Mouse (Mus musculus) cerebral cortex, adult 2 months (tissue): Measurements from ENCODE around the gene Btbd11.

Experiments used
- WGBS: fragments of 180-500 bp; shearing (Covaris S2); methylation state at CpG from one replicate; pipeline ENCODE4 v1.1.7; 2018; 5-methylcytosine and 5-hydroxymethylcytosine counted together

The Btbd11 gene

DNA sequence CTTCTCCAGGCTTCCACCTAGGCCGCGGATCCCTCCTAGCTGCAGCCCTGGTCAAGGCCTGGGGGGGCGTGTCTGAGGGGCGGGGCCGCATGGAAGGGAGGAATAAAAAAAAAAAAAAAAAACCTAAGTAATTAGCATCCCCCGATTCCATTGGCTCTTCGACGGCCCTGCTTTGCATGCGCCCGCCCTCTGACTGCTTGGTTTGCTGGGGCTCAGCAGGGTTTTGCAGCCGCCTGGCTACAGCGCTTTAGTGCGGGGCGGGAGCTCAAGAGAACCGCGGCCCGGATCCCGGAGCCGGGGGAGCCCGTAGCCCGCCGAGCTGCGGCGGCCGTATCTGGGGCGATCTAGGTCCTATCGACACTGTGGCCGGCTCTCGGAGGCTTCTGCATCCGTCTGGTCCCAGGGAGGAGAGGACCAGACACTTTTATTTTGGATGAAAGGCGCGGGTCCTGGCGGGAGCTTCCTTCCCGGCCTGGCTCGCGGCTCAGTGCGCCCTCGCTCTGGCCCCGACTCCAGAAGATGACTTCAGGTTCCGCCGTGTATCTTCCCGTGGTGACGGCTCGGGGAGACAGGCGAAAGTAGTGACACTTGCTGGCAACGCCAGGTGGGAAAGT, at the start of gene Btbd11:
Gene Btbd11 (plus strand): TSS at position 210 of the 614 bp plus-strand sequence.
- WGBS: under 1% methylated on average over 46 of the region's 46 CpGs

DNA sequence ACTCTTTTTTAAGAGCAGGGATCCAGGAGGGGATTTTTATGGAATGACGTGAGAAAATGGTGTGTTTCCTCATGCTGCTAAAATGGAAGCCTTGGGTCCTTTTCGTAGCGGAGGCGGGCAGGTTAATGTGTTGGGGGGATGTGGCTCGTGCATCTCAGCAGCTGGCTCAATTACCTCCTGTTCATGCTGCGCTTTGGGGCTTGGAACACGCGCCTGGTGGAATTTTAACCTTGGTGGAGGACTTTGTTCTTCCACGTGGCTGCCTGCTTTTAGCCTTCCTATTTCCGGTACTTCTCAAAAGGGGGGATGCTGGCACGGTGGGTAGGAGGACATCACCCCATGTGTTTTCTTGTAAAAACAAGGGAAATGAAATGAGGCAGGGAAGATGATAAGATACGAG, 47.9 kb upstream of the Btbd11 start:
- 65% methylated on average over 12 of the region's 12 CpGs for WGBS

DNA sequence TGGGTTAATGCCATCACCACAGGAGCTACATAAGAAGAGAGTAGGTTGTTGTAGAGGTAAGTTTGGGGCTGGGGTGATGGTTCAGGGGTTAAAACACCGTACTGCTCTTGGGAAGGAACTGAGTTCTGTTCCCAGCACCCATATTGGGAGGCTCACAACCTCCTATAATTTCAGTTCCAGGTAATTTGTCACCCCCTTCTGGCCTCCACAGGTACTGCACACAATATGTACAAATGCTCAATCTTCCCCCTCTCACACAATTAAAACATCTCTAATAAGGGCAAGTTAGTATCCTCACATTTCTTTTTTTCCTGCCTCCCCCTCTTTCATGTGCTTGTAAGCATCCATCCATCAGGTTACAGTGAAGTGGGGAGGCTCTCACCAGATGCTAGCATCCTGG, 44.7 kb upstream of the Btbd11 start:
- 93% methylated on average over 1 of the region's 1 CpGs for WGBS

GRCm38 (mm10) chr10:85347171-85347570, 39.4 kb upstream of the Btbd11 start:
- WGBS: 86% methylated on average over 9 of the region's 9 CpGs

GRCm38 (mm10) chr10:85352505-85352904, 34.1 kb upstream of the Btbd11 start:
- 81% methylated on average over 2 of the region's 2 CpGs for WGBS

GRCm38 (mm10) chr10:85354270-85354669, 32.3 kb upstream of the Btbd11 start:
- WGBS: 77% methylated on average over 1 of the region's 1 CpGs

DNA sequence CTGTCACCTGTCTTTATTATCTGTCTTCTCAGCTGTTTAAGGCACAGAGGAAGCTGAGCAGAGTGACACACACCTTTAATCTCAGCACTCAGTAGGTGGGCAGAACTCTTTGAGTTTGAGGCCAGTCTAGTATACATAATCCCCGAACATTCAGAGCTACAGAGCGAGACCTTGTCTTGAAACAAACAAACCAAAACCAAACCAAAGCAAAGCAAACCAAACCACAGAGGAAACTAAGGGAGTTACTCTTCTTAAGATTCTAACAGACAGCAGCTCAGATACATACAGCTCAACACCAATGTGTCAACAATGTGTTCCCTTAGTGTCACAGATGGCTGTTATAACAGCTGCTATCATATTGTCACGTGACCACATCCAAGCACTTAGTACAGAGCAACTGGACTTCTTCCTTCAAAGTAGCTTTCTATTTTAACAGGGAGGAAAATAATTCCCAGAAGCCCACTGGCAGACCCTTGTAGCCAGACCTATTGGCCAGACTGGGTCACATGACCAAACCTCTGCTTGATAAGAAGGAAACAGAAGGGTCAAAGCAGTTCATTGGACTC, 27.0 kb upstream of the Btbd11 start:
- 91% methylated on average over 3 of the region's 3 CpGs for WGBS

- 52% methylated on average over 9 of the region's 9 CpGs for WGBS
Measured at GRCm38 (mm10) chr10:85362766-85363442, 23.7 kb upstream of the Btbd11 start.

DNA sequence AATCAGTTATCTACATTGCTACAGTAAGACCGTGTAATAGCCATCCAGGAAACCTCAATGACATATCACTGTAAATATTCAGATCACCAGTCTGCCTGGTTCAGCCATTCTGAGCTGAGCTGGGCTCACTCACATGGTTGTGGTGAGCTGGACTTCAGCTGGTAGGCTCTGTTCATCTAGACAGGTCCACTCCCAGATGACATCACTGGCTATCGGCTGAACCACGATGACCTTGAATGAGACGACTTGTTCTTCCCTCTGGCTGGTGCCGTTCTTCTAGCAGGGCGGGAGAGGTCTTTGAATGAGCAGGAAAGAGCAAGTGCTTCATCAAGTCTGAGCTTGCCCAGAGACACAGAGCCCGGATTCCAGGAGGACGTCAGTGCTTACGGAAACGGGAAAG, 19.7 kb upstream of the Btbd11 start:
- WGBS: 84% methylated on average over 10 of the region's 10 CpGs

DNA sequence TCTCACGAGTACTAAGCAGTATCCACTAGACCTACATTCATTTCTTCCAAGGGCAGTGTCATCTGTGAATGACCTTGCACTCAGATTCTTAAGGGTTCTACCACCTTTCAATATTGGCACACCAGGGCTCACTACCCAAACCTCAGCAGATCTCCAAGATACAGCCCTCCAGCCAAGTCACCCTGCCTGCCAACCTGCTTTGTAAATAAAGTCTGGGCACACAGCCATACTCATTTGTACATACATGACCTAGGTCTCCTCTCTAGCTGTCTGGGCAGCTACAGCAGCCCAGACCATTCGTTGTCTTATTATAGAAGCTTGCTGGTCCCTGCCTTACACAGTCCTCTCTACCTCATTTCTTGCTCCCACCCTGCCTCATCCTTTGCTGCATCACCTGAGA, 15.3 kb upstream of the Btbd11 start:
- 65% methylated on average over 2 of the region's 2 CpGs for WGBS

DNA sequence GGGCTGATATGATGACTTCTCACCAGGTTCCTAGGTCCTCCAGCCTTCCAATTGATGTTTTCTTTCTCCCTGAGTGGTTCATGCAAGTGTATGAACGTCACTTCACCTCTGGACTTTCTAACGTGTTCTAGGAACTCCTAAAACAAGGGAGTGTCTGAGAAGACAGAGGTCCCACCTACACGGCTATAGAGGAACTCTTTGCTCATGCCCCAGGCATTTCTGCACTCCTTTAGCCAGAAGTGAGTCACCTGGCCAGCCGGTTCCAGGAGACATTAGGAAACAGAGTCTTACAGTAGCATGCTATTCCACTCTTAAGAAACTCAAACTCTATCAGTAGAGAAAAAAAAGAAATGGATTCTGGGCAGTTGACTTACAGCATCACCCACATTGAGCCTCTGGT, 14.5 kb upstream of the Btbd11 start:
- WGBS: 86% methylated on average over 4 of the region's 4 CpGs

GRCm38 (mm10) chr10:85378972-85379371, 7.6 kb upstream of the Btbd11 start:
- WGBS: 41% methylated on average over 8 of the region's 8 CpGs

GRCm38 (mm10) chr10:85382981-85383380, 3.6 kb upstream of the Btbd11 start:
- 92% methylated on average over 7 of the region's 7 CpGs for WGBS

DNA sequence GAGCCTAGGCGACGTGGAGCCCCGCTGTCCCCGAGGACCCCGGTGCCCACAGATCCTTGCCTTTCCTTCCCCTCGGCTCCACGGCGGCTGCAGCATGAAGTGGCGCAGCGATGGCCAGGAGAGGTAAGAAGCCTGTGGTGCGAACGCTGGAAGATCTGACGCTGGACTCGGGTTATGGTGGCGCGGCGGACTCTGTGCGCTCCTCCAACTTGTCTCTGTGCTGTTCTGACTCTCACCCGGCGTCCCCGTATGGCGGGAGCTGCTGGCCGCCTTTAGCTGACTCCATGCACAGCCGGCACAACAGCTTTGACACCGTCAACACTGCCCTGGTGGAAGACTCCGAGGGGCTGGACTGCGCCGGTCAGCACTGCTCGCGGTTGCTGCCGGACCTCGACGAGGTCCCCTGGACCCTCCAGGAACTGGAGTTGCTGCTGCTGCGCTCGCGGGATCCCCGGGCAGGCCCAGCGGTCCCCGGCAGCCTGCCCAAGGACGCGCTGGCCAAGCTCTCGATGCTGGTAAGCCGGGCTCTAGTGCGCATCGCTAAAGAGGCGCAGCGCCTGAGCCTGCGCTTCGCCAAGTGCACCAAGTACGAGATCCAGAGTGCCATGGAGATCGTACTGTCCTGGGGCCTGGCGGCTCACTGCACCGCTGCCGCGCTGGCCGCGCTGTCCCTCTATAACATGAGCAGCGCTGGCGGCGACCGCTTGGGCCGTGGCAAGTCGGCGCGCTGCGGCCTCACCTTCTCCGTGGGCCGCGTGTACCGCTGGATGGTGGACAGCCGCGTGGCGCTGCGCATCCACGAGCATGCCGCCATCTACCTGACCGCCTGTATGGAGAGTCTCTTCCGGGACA, 831 bp downstream of the Btbd11 start:
- under 1% methylated on average over 78 of the region's 78 CpGs for WGBS

DNA sequence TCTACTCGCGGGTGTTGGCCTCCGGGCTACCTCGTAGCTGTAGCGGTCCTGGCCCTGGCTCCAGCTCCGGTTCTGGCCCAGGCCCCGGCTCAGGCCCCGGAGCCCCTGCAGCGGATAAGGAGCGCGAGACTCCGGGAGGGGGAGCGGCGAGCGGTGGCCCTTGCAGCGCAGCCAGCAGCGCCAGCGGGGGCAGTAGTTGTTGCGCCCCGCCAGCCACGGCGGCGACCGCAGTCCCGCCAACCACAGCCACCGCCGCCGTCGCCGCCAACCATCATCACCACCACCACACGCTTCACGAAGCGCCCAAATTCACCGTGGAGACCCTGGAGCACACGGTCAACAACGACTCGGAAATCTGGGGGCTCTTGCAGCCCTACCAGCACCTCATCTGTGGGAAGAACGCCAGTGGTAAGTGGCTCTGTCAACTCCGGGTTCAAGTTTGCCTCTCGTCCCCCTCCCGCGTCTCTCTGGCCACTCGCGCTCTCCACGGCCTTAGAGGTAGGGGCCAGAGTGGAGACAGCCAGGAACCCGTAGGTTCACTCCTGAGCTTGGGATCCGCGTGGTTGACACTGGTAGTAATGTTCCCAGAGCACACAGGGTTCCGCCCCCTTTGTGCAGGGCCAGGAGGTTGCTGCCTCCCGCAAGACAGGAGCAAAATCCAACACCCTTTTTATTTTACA, 1.6 kb downstream of the Btbd11 start:
- WGBS: 4% methylated on average over 50 of the region's 50 CpGs

GRCm38 (mm10) chr10:85388751-85389115, 2.1 kb downstream of the Btbd11 start:
- WGBS: 8% methylated on average over 9 of the region's 9 CpGs

DNA sequence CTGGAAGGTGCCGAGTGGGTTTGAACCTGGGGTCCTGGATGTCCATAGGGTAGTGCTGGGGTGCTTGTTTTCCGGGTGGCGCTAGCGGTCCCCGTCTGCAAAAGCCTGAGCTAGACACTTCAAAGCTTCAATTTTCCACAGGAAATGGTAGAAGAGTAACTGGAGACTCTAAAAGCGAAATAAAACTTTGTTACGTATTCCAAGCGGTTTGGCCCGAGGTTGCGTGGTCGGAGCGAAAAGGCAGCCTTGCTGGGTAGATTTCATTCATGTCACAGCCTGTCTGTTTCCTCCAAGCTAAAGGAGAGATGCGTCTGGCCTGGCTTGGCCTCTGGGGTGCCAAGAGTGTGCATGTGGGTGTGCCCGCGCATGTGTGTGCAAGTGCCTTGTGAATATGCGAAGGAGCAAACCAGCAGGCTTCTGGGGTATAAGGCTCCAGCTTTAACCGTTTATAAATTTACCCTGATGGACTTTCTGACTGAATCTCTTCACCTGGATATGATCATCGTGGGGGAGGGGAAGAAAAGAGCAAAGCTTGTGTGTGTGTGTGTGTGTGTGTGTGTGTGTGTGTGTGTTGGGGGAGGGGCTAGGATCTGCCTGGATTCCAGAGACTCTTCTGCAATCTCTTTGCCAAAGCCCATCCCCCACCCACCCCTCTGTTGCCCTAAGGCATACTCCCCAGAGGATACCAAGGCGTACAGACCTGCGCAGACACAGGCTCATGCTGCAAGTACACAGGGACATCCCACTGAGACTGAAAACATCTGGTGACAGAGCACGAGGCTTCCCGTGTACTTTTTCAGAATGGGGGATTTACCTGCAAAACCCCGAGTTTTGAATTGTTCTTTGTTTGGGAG, 2.9 kb downstream of the Btbd11 start:
- 56% methylated on average over 23 of the region's 23 CpGs for WGBS

- 77% methylated on average over 6 of the region's 6 CpGs for WGBS
Measured at GRCm38 (mm10) chr10:85393016-85393415, 6.4 kb downstream of the Btbd11 start.

- 84% methylated on average over 4 of the region's 4 CpGs for WGBS
Measured at GRCm38 (mm10) chr10:85394558-85394957, 7.9 kb downstream of the Btbd11 start.

DNA sequence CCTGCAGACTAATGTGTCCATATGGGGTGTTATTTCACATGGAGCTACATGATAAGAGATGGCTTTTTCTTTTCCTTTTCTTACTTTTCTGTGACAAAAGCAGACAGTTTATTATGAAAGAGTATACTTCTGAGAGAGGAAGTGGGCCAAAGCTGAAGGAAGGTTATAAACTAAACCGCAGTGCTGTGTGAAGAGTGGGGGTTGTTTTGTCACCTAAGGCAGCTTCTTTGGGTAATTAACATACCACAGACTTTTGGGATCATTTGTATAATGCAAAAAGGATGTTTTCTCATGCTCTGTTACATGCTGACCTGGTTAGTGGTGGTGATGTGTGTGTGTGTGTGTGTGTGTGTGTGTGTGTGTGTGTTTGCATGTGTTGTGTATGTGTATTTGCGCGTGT, 24.5 kb downstream of the Btbd11 start:
- 74% methylated on average over 3 of the region's 3 CpGs for WGBS
